Mouse (Mus musculus) cerebellum, adult 9-11 months (tissue): ENCODE measurements around the gene Fabp6.
A peak's percentile ranks its signal among the peaks of the same experiment; 100 is the strongest.

Source experiments
- DNase-seq: peaks from one replicate; pipeline ENCODE4 v3.0.0; 2022

The Fabp6 gene

DNA sequence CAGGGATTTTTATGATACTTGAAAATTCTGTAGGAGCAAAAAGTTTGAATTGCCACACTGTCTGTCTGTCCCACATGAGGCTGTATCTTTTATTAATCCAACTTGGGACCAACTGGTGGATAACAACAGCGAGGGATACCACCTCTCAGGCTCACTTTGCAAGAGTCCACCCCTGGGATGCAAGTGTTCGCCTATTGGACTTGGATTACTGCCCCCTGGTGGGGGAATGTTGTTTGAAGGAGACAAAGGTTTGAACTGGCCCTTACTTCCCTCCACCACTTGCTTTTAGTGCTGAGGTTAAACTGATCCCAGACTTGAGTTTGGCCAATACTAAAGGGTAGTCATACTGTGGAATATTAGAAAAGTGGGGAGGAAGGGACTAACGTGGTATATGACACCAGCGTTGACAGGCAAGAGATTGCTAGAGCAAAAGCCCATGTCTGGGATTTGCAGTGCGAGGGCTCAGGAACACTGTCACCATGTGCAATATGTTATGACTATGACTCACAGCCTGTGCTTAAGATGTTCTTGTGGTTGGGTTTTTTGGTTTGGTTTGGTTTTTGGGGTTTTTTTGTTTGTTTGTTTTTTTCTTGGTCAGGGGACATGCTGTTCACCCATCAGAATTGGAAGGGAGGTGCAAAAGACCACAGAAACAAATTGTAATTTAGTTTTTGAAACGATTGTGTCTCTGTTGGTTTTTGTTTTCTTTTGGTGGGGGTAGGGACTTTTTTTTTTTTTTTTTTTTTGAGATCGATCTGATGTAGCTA, 14.8 kb downstream of the Fabp6 start, which contains the start of gene 4933415A04Rik:
4933415A04Rik (plus strand) TSS at position 717 of the 767 bp plus-strand sequence.
- peak; percentile 69 for DNase-seq

DNA sequence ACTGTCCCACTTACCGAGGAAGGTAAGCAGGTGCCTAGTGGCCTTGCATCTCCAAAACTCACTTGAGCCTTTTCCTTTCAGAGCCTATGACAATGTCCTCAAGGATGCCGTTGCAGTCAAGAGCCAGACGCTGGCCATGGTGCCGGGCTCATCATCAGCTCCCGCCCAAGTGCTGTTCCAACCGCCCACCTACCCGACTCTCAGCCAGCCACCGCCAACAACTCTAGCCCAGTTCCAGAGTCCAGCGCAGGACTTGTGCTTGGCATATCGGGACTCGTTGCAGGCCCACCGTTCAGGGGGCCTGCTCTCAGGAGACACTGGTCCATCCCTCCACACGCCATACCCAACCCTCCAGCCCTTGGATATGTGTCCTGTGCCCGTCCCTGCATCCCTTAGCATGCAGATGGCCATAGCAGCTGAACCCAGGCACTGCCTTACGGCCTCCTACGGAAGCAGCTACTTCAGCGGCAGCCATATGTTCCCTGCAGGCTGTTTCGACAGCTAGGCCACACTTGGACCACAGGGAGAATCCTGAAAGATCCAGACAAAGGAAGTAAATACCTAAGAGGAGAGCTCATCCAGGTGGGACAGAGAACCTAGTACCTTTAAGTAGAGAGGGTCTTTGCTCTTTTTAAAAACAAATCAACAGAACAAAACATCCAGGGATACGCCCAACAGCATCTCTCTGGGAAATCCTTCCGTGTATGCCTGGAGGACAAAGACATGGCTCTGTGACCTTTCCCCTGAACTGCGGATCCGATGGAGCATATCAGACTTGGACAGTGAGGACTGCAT, 15.9 kb downstream of the Fabp6 start:
- no peak for DNase-seq

DNA sequence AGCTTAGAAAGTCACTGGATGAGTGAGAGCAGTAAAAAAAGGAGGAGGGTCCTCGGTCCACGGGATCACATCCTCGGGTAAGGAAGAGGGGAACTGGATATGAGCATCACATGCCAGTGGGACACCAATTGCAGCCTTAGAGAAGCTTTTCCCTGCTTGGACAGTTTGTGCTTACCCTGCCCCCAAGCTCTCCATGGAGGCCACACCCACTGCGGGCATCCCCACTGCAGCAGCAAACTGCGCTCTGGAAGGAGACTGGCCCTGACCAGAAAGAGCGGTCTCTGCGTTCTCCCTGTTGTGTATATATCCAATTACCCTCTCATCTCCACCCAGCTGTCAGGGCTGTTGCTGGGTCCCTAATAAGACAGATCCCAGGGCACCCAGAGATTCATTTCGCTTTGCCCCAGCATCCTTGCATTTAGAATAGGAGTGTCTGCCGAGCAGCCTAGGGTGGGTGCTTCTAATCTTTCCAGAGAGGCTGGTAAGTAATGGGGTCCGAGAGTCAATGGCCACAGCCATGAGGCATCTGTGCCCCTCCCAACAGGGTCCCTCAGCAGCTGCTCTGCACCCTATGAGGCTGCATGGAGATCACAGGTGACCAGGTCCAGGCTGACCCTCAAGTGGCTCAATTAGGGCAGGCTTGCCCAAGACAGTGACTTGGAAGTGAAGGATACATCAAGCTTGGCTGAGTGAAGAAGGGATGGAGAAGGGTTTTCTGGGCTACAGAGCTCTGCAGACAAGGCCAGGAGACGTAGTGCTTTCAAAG, 23.4 kb downstream of the Fabp6 start:
- no peak for DNase-seq

DNA sequence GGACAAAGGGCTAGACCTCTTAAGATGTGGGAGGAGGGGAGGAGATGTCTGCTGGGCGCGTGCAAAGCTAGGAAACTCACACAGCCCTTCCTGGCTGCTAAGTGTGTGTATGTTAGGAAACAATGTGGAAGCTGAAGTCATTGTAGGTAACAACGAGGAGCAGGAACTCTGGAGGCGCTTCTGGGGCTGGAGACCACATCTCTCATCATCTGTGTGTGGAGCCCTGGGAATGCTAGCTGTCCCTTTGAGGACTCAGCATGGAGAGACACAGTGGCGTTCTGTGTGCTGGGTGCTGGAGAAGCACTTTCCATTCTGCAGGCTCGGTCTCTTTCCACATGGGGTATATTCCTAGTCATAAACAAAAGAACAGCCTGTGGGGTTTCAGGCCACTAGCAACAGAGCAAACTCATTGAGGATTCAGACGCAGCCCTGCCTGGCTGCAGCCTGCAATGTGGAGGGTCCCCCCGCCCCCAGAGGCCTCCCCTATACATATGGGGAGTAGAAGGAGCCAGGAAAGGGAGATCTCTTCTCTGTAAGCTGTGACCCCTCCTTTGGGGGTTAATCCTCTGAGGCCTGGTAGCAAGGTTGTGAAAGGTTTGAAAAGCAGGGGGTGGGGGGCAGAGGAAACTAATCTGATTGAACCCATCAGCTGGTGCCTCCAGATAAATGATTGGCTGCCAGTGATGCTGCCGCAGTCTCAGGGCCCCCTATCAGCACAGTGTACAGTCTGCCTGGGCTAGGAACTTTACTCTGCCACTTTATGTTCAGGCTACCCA, 25.8 kb downstream of the Fabp6 start:
- DNase-seq = no peak

DNA sequence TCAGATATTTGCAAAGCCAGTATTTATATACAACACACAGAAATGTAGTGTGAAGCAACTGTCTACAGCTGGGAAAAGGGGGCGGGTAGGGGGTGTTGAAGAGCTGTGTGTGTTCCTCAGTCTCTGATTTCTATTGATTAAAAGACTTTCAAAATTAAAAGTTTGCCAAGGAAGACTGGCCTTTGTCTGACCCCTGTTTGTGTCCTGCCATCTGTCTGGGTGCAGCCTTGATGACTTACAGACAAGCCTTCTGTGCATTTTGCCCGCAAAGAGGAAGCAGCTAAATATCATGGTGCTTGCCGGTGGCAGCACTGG, 26.3 kb downstream of the Fabp6 start:
- DNase-seq = no peak

DNA sequence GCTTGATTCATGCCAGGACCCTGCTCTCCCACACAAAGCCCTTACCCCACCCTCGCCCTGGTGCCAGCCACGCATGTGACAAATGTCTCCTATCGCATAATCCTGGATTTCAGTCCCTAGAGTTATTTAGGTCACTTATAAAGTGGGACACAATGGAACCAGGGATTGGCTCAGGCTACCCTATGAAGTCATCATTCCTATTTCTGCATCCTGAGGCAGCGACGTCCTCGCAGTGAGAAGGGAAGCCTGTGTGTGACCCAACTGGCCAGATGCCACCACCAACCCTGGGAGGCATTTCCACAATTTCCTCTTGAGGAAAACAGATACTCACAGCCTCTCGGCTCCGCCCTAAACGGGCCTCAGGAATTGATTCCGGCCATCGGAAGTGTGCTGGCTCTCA, 31.7 kb downstream of the Fabp6 start:
- DNase-seq = peak; percentile 93

DNA sequence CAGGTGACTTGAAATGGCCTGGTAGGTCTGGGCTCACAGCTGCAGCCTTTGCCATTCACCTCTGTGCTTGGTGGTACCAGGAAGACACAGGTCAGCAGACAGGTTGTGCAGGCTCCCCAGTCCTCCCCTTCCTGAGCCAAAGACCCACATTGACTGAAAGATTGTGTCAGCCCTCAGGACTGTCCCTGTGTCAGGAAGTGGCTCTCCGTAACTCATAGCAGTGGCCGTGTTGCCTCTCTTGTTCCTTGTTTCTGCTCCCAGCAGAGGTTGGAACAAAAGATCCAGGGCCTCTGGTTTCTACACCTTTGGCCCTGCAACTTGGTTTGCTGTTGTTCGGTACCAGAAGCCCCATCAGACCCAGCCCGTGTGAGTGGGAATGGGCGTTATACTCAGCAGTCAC, 32.2 kb downstream of the Fabp6 start:
- DNase-seq = no peak

DNA sequence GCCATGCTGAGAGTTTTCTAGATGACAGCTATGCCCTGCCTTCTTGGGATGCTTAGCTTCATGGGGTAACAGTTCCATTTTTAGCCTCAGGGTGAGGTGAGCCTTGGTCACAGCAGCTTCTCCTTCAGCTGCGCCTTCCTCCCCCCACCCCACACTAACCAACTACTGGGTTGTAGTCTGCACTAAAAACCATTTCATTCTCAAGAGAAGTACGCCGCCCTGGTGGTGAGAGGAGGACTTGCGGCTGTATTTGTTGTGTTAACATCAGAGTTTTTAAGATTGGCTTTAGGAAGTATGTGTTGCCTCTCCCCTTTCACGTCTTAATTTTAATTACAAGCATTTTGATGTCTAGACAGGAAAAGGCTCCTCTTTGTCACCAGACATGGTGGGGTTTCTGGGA, 33.1 kb downstream of the Fabp6 start:
- DNase-seq = peak; percentile 48

DNA sequence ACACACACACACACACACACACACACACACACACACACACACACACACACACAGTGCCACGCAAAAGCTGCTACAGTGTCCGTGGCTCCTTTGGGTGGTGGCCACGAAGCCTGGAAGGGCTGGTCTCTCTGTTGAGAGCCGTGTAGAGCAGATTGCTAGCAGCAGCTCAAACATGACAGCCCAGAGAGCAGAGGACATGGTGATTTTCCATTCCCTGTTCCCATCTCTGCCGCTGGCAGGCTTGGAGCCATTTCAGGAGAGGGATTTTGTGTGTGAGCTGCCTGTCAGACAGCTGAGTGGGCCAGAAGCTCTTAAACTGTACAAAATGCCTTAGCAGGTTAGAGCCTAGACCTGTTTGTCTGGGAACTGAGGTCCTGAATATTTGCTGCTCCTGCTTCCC, 34.6 kb downstream of the Fabp6 start:
- DNase-seq = no peak

DNA sequence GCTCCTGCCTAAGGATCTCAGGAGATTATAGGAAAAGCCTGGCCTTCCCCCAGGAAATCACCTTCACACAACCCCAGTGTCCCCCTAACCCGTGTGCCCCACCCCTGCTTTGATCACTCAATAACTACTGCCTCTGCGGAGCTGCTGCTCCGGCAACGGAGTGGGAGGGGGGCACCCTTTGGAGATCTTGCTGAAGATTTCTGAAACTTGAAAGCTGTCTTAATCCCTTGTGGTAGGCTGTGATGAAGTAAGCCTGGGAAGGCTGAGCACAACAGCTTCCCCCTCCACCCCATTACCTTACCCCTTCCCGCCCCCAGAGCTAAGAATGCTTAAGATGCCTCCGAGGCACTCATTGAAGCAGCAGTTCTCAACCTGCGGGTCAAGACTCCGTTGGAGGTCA, 35.5 kb downstream of the Fabp6 start:
- DNase-seq = no peak

DNA sequence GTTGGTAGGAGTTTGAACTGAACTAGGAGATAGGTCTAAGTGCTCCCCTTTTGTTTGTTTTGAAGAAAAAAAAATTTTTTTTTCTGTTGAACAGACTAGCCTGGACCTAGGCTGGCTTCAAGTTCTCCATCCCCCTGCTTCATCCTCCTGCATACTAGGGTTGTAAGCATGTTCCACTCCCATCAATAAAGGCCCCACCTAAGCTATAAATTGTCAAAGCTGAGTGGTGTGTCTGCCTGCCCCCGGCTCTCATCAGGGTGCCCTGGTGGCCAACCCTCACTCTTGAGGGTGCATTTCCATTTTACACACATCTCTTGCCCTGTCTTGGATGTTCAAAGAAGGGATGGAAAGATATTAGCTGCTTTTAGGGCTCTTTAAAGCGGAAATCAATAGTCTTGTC, 35.9 kb downstream of the Fabp6 start:
- DNase-seq = no peak

DNA sequence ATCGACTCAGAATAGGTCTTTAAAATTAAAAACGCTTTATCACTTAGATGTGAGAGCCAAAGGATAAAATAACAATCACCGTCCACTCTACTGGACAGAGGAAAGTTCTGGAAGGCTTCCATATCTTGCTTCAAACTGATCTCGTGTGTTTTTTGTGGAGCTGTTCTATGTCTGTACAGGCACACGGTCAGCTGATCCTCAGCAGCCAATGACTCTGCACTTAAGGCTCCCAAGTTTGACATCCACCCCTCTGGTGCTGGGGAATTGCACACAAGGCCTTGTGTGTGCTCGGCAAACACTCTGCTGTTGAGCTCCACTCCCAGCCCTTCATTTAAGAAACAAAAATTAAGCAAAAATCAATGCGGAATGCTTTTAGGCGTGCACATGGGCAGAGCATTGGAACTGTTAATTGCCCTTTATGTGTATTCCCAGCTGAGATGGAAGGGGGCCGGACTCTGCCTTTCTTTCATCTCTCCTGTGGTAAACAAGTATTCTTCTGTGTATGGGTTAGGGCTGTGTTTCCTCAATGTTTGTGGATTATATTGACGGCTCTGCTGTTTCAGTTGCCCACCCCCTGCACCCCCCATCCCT, 37.6 kb downstream of the Fabp6 start:
- DNase-seq = no peak

DNA sequence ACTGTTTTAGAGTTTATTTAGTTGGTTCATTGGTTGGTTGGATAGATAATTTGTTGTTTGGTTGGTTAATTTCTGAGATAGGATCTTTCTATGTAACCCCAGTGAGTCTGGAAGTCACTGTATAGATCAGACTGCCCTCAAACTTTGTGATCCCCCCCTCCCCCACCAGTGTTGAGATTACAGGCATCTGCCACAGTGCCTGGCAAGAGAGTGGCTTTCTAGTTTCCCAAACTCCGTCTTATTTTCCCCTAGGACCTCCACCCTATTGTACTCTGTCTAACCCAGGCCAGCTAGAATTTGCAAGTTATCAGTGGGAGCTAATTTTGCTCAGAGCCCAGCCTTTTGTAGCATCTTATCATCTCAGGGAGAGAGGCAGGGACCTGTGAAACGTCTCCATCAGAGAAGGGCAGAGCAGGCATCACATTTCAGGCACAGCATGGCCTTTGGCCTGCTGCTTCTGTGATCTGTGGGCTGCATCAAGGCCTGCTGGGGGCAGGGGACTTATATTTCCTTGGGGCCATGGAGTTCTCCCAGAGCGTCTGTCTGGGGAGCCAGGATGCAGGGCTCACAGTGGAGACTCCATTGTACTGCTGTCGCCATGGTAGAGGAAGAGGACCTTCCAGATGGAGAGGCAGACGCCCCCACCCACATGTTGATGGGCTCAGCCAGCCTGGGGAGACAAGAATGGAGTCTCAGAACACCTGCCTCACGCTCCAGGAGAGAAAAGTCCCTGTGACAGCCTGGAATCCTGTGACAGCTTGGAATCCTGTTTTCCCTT, 41.6 kb downstream of the Fabp6 start:
- no peak for DNase-seq

DNA sequence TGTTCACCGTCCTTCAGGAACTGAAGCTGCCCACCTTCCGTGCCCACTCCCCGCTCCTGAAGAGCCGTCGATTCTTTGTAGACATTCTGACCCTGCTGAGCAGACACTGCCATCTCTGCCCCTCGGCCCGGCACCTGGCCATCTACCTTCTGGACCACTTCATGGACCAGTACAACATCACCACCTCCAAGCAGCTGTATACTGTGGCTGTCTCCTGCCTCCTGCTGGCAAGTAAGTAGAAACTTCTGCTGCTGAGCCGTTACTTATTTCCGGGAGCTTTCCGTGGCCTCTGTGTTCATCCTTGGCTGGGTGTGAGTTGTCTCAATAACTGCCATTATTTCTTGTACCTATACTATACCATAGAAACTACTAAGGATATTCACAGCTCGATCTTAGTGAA, 44.8 kb downstream of the Fabp6 start:
- DNase-seq = no peak

DNA sequence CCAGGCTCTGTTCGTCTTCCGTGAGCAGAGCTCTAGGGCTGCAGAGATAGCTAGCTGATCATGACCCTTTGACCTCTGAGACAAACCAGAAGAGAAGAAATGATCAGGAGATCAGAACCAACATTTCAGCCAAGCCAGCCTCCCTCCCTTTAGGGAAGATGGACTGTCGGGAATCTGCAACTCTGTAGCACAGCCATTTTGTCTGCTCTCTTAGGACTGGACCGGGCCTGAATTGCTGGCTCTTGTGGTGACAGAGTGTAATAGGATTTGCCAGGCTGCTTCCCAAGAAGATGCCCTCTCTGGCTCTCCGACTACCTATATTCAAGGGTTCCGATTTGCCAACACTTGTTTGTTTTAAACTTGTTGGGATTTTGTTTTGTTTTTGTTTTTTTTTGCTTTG, 48.7 kb downstream of the Fabp6 start:
- DNase-seq = no peak

DNA sequence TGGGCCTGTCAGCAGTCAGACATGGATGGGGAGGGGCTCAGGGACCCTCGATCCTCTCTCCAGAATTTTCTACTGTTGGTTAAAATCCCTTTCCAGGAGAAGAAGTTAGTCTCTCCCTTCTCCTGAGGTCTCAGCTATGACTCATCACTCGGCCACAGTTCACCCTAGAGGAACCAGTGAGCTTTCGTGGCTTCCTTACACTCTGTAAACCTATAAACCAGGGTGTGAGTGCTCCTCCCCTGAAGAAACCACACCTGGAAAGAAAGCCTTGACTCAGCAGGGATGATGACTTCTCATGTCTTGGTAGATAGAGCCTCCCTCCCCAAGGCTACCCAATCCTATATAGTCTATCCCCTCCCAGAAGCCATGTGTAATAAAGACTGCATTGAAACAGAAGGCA, 49.6 kb downstream of the Fabp6 start:
- DNase-seq = no peak

DNA sequence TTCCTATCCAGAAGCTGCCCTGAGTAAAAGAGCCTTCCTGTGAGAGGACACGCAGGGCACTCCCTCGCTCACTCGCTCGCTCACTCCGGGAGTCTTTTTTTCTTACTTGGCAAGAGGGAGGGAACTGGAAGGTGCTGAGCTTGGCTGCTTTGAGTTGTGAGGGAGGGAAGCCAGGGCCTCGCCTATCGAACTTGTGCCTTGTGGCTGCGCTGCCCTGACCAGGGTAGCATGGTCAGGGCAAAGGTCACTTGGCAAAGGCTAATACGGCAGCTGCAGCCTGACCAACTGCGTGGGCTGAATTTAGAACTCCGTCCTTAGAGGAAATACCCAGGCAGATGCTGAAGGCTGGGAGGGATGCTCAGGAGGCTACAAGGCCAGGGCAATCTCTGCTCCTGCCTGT, 51.6 kb downstream of the Fabp6 start:
- peak; percentile 60 for DNase-seq

DNA sequence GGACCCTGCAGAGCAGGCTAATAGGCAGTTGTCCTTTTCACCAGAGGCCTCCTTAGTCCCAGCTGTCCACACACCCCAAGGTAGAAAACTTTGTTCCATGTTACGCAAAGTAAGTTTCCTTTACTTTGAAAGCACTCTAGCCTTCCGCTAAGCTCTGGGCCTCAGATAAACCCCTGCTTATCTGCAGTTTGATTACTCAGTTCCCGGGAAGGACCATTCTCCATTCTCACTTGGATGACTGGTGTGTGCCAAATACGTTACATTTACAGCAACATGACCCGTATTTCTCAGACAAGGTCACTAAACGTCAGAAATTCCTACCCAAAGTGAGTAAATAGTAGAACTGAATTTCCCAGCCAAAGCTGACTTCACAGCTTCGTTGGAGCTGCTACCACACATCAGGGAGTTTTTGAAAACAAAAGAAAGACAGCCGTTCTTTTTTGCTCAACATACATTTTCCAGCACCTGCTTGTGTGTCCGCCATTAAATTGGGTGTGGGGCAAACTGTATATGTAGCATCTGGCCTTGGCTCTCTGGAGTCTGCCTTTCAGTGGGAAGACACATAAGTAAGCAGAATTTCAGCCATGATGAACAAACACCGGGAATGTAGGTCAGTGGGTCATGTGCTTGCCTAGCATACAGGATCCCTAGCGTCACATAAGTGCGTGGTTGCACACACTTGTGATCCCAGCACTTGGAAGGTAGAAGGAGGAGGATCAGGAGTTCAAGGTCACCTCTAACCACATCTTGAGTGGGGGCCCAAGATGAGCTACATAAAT, 52.5 kb downstream of the Fabp6 start:
- no peak for DNase-seq

DNA sequence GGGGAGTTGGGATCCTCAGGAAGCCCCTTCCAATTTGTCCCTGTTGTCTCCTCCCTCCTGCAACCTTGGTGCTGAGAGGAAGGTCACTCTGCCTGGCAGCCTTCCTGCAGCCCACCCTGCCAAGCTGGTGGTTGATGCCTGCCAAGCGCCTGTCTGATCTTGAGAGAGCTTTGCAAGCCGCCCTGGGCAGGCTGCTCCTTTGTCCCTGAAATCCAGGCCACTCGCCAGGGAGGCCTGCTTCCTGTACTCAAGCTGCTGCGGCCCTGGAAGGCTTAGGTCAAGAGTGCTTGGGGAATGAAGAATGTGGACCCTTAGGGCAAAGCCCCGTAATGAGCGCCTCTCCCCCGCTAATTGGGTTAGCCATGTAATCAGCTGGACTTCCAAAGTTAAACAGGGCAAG, 53.2 kb downstream of the Fabp6 start:
- DNase-seq = peak; percentile 88

DNA sequence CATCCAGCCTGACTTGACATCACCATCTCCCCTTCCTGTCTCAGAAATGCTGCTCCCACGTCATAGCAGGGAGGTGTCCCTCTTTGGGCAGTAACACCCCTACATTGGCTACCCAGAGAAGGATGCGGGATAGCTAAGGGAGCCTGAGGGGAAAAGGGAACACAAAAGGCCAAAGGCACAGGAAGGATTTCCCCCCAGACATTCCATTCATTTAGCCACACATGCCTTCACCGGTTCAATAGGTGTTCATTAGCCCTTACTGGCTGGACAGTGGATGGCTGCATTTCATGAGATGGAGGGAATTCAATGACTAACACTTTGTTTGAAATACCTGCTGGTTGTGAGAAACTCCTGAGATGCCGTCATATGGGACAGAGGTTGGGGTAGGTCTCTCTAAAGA, 54.7 kb downstream of the Fabp6 start:
- DNase-seq = no peak
